Mouse (Mus musculus) heart, postnatal 10 days (tissue): ENCODE results near the gene Scarf1. TPM values are rescaled to one million over a fixed set of nuclear protein-coding genes. Genes with fewer than 3 reads are reported as not detected.

Experiments used
- DNase-seq, 2 experiments: peaks; one replicate each; pipeline ENCODE4 v3.0.0; 2021
- intact Hi-C: fragments of 180-260 bp; cut with DNase I; formaldehyde crosslinking; loops from one replicate; pipeline ENCODE4 v1.15.1; 2025
- microRNA-seq, 2 experiments: library from miRNA; unstranded; fragments of <30 nt; microRNA quantifications; one replicate each; pipeline ENCODE4 v1.2.0; 2022
- total RNA-seq, 2 experiments: library from RNA; stranded (reverse); gene quantifications; 2 replicates each; pipeline ENCODE4 v1.2.3; 2021

Scarf1 gene
- total RNA-seq, 2 experiments from 2014 or later, result 15.9 to 17.8 TPM

DNA sequence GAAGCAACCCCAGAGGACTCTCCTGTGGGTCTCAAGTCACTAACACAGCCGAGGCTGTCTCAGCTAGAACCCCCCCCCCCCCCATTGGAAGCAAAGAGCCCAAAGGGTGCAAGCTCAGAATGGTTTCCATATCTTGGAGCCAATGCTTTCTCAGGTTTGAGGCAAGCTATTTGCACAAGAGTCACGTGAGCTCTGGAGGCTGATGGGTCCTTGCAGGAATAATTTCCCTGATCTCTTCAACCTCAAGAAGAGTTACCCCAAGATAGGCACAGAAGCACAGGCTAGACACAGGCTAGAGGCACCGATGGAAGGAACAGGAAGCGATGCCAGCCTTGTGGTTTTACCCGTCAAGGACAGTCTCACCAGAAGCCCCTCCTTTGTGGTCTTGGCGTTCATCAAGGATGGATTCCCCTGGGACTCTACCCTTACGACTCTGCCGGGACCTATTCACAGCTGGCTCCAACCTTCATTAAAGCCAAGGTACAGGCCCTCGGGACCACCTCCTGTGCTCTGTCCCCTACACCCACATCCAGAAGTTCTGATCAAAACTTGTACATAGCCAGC, 62.3 kb downstream of the Scarf1 start:
- no peak for DNase-seq
- intact Hi-C loops, result no loop called here

Small RNA genes within 50 kb of the gene (microRNA-seq; reads per million reads assigned to microRNA genes)
- 7,292 to 13,124 reads per million in 2 experiments for gene Mir22
- gene Mir3971, result 0 reads per million in 2 experiments

Other genes with a start within 250 kb of the Scarf1 start
- gene Rpa1, start 165.2 kb upstream of the Scarf1 start, total RNA-seq, result 10 to 100 TPM; 82.4 to 90.0 TPM
- 1 to 10 TPM; 4.9 to 7.4 TPM for gene Smyd4, start 165.1 kb upstream of the Scarf1 start, total RNA-seq
- gene Serpinf1, start 90.8 kb upstream of the Scarf1 start, total RNA-seq, result 10 to 100 TPM; 23.6 to 29.0 TPM
- not detected for gene Serpinf2, start 73.9 kb upstream of the Scarf1 start, total RNA-seq
- gene Wdr81, start 58.8 kb upstream of the Scarf1 start, total RNA-seq, result 1 to 10 TPM; 7.8 to 8.3 TPM
- gene Tlcd2, start 51.8 kb upstream of the Scarf1 start, total RNA-seq, result 1 to 10 TPM; 8.1 to 9.3 TPM
- gene Prpf8, start 26.7 kb upstream of the Scarf1 start, total RNA-seq, result 100 to 1,000 TPM; 103 to 109 TPM
- gene Rilp, start 3.4 kb upstream of the Scarf1 start, total RNA-seq, result 10 to 100 TPM; 32.2 to 34.5 TPM
- 10 to 100 TPM; 14.2 to 17.3 TPM for gene Slc43a2, start 18.2 kb downstream of the Scarf1 start, total RNA-seq
- gene Pitpna, start 74.6 kb downstream of the Scarf1 start, total RNA-seq, result 100 to 1,000 TPM; 146 to 150 TPM
- gene Inpp5k, start 117.4 kb downstream of the Scarf1 start, total RNA-seq, result 10 to 100 TPM; 35.4 to 37.3 TPM
- gene Myo1c, start 137.0 kb downstream of the Scarf1 start, total RNA-seq, result 100 to 1,000 TPM; 151 to 153 TPM
- 100 to 1,000 TPM; 108 to 112 TPM for gene Crk, start 165.7 kb downstream of the Scarf1 start, total RNA-seq
- 100 to 1,000 TPM; 738 to 749 TPM for gene Ywhae, start 219.3 kb downstream of the Scarf1 start, total RNA-seq